Mouse (Mus musculus) layer of hippocampus, postnatal 25 days (tissue): ENCODE data around the gene Aurkc. TPM values are rescaled to one million over a fixed set of nuclear protein-coding genes. Genes with fewer than 3 reads are reported as not detected.
"Not testable (repeated sequence)": the region's sequence is repeated elsewhere in the genome, so short reads cannot be mapped to it uniquely, and the experiment has no call there.

Source experiments
- DNase-seq, 2 experiments: peaks; one replicate each; pipeline ENCODE4 v3.0.0; 2022; ENCODE audit warnings: mixed read lengths in 2 of 2, low spot score in 1 of 2; ENCODE audit errors: extremely low spot score in 1 of 2
- total RNA-seq, 2 experiments: library from RNA; stranded (reverse); gene quantifications; 2 replicates each; pipeline ENCODE4 v1.2.3; 2021

Aurkc gene
- total RNA-seq = not detected

GRCm38 (mm10) chr7:6995251-6995650, at the start of gene Aurkc:
Gene Aurkc, plus strand, starts transcription at chr7:6995300.
- not testable (repeated sequence) for DNase-seq

GRCm38 (mm10) chr7:6948061-6948460, 47.0 kb upstream of the Aurkc start:
- not testable (repeated sequence) for DNase-seq

- no peak for DNase-seq
Measured at GRCm38 (mm10) chr7:6956576-6956975, 38.5 kb upstream of the Aurkc start.

- no peak for DNase-seq
Measured at GRCm38 (mm10) chr7:6958574-6958973, 36.5 kb upstream of the Aurkc start.

- DNase-seq = no peak
Measured at GRCm38 (mm10) chr7:6973566-6973965, 21.5 kb upstream of the Aurkc start.

GRCm38 (mm10) chr7:6976890-6977289, 18.2 kb upstream of the Aurkc start:
- no peak for DNase-seq

GRCm38 (mm10) chr7:6998914-6999313, 3.8 kb downstream of the Aurkc start:
- DNase-seq = not testable (repeated sequence)

GRCm38 (mm10) chr7:7005441-7005840, 10.3 kb downstream of the Aurkc start:
- DNase-seq = not testable (repeated sequence)

GRCm38 (mm10) chr7:7027445-7027844, 32.3 kb downstream of the Aurkc start:
- no peak for DNase-seq

- not testable (repeated sequence) for DNase-seq
Measured at GRCm38 (mm10) chr7:7049659-7050320, 54.7 kb downstream of the Aurkc start.

Other genes starting within 250 kb of the Aurkc start
- 10 to 100 TPM; 11.5 to 14.2 TPM for gene Zfp954, start 126.2 kb downstream of the Aurkc start, total RNA-seq
- 1 to 10 TPM; 1.9 to 2.3 TPM for gene Zfp773, start 141.5 kb downstream of the Aurkc start, total RNA-seq
- 1 to 10 TPM; 6.9 to 7.3 TPM for gene Zfp418, start 176.0 kb downstream of the Aurkc start, total RNA-seq
- 1 to 10 TPM; 7.9 to 8.2 TPM for gene Zfp772, start 214.7 kb downstream of the Aurkc start, total RNA-seq